Mouse (Mus musculus) hindbrain, embryonic 11.5 days (tissue): ENCODE results near the gene Noc3l. TPM values are rescaled to one million over a fixed set of nuclear protein-coding genes. Genes with fewer than 3 reads are reported as not detected.

Source experiments
- ATAC-seq: fragments of 200-750 bp; cut with Nextera tagmentation; 2 replicates; pipeline ENCODE4 v1.8.0; 2017; ENCODE audit warnings: mild to moderate bottlenecking, moderate TSS enrichment, moderate library complexity; ENCODE audit not compliant: low FRiP score
- DNase-seq: peaks from one replicate; pipeline ENCODE4 v3.0.0-alpha.2; 2015; ENCODE audit warnings: low spot score
- H3K27ac ChIP-seq: fragments of 300-500 bp; sonication (generic); 2 replicates; pipeline ENCODE4 v1.5.1; 2014; ENCODE audit warnings: mild to moderate bottlenecking, low read depth, low read length
- H3K27me3 ChIP-seq: fragments of 300-500 bp; sonication (generic); 2 replicates; pipeline ENCODE4 v1.6.1; 2014; ENCODE audit warnings: mild to moderate bottlenecking, low read length, moderate library complexity, mixed read lengths; ENCODE audit not compliant: control insufficient read depth, insufficient read depth
- H3K36me3 ChIP-seq: fragments of 300-500 bp; sonication (generic); 2 replicates; pipeline ENCODE4 v1.6.1; 2014; ENCODE audit warnings: mild to moderate bottlenecking, low read length, moderate library complexity, mixed read lengths; ENCODE audit not compliant: control insufficient read depth, insufficient read depth
- H3K4me1 ChIP-seq: fragments of 300-500 bp; sonication (generic); replicated peaks from 2 replicates; pipeline ENCODE4 v1.6.1; 2014; ENCODE audit warnings: low read length, mixed read lengths; ENCODE audit not compliant: control insufficient read depth, insufficient read depth
- H3K4me2 ChIP-seq: fragments of 300-500 bp; sonication (generic); replicated peaks from 2 replicates; pipeline ENCODE4 v1.6.1; 2014; ENCODE audit warnings: mild to moderate bottlenecking, low read depth, low read length
- H3K4me3 ChIP-seq: fragments of 300-500 bp; sonication (generic); 2 replicates; pipeline ENCODE4 v1.5.1; 2014; ENCODE audit warnings: low read depth, low read length
- H3K9ac ChIP-seq: fragments of 300-500 bp; sonication (generic); 2 replicates; pipeline ENCODE4 v1.6.1; 2014; ENCODE audit warnings: low read depth, low read length
- H3K9me3 ChIP-seq: fragments of 300-500 bp; sonication (generic); 2 replicates; pipeline ENCODE4 v1.6.1; 2016; ENCODE audit warnings: low read length; ENCODE audit not compliant: control insufficient read depth
- WGBS: fragments of 180-500 bp; shearing (Covaris S2); extraction: QIAGEN DNeasy Blood & Tissue Kit; methylation state at CpG from one replicate; pipeline ENCODE4 v1.1.7; 2014; 5-methylcytosine and 5-hydroxymethylcytosine counted together
- polyA plus RNA-seq: library from polyadenylated mRNA; unstranded; fragments of >200 nt; fragmentation: Nextera tagmentation; extraction: Ambion mirVana; gene quantifications from 2 replicates; pipeline ENCODE4 v1.2.1, GENCODE M21; 2014

Noc3l gene
- polyA plus RNA-seq, 1 experiment from 2014 or later = 12.6 TPM

DNA sequence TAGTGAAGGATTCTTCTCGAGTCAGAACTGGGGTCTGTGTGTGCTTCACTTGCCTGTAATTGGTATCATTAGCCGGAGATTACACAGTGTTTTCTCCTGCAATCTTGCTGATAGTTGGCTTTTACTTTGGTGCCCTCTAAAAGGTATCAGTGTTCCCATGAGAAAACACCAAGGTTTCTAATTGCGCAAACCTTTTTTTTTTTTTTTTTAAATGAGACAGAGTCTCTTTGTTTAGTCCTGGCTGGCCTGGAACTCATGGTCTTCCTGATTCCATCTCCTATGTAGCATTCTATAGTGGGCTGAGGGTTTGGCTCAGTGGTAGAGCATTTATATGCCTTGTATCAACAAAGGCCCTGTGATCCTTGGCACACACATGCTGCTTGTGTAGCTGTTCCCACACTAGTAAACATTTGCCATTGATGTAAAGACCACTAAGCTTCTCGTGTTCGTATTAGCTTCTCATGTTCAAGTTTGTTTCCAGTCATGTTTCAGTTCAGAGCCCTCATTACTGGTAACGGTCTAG lies 72.5 kb downstream of the Noc3l start:
- no peak for DNase-seq
- no peaks in the 10 kb centered on the region for H3K27me3 ChIP-seq
- no peak overlapping the region for H3K27ac ChIP-seq
- H3K4me2 ChIP-seq = no peak overlapping the region
- H3K36me3 ChIP-seq = no peaks in the 10 kb centered on the region
- no peaks in the 10 kb centered on the region for H3K9me3 ChIP-seq
- 71% methylated on average over 6 of the region's 6 CpGs for WGBS
- ATAC-seq = no peak
- no peak overlapping the region for H3K4me3 ChIP-seq
- no peaks in the 10 kb centered on the region for H3K4me1 ChIP-seq
- H3K9ac ChIP-seq = no peak overlapping the region

DNA sequence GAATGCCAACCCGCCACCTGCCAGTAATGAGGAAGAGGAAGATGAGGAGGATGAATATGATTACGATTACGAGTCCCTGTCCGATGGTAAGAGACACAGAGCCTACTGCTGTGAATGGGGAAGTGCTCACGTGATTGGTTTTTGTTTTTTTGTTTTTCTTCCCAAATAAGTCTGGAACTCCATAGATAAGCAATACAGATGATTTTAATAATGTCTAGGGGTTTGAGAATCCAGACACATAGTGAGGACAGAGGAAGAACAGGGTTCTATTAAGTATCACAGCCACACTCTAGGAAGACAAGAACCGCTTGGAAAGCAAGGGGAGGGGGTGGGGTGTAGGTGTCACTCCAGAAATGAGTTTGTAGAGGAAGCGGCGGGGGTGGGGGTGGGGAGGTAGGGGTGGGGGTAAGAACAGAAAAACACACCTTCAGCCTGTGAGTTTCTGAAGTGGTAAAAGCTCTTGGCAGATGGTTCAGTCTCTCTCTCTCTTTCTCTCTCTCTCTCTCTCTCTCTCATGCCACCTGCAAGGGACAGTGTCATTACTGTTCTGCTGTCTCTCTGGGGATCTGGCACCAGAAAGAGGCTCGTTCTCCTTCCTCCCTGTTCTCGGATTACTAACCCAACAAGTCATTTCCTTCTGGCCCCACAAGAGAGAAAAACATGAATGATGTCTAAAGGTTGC lies 73.1 kb downstream of the Noc3l start:
- ATAC-seq = no peak
- 78% methylated on average over 10 of the region's 10 CpGs for WGBS
- Histone ChIP-seq H3K9me3 (no peaks in the 10 kb centered on the region), H3K27me3 (no peaks in the 10 kb centered on the region), H3K4me1 (no peaks in the 10 kb centered on the region), H3K4me3 (no peak overlapping the region), H3K4me2 (no peak overlapping the region), H3K27ac (no peak overlapping the region), H3K36me3 (no peaks in the 10 kb centered on the region), H3K9ac (no peak overlapping the region)
- DNase-seq = no peak

DNA sequence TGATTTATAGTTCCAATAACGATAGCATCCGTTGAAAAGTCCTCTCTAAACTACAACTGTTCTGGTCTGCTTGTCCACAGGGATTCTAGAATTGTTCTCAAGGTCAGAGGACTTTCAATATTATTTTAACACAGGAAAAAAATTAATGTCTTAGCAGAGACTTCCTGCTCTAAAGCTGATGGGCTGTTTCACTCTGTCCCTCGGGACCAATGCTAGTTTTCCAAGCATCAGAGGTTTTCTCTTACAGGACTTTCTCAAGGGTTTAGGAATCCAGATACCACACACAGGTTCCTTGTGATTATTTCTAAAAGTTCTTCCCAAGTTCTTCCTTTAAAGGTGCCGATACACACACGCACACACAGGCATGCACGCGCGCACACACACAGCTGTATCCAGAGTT lies 74.5 kb downstream of the Noc3l start:
- H3K9ac ChIP-seq = no peak overlapping the region
- no peaks in the 10 kb centered on the region for H3K9me3 ChIP-seq
- 81% methylated on average over 8 of the region's 8 CpGs for WGBS
- no peaks in the 10 kb centered on the region for H3K4me1 ChIP-seq
- H3K27me3 ChIP-seq = no peaks in the 10 kb centered on the region
- H3K4me2 ChIP-seq = no peak overlapping the region
- H3K4me3 ChIP-seq = no peak overlapping the region
- no peaks in the 10 kb centered on the region for H3K36me3 ChIP-seq
- no peak overlapping the region for H3K27ac ChIP-seq
- ATAC-seq = no peak
- DNase-seq = no peak

Other genes starting within 250 kb of the Noc3l start
- gene Tbc1d12, start 17.3 kb upstream of the Noc3l start, polyA plus RNA-seq = 2.9 and 4.6 TPM in 2 replicates
- gene Hells, start 111.7 kb upstream of the Noc3l start, polyA plus RNA-seq = 59.9 and 62.5 TPM in 2 replicates
- not detected in 2 replicates for gene Cyp2c55, start 187.8 kb upstream of the Noc3l start, polyA plus RNA-seq
- gene Cyp2c65, start 241.8 kb upstream of the Noc3l start, polyA plus RNA-seq = not detected in 2 replicates